Mouse (Mus musculus) lung, embryonic 16.5 days (tissue): Measurements from ENCODE around the gene Dap. TPM values are rescaled to one million over a fixed set of nuclear protein-coding genes. Genes with fewer than 3 reads are reported as not detected.

Experiments used
- ATAC-seq: fragments of 200-750 bp; cut with Nextera tagmentation; 2 replicates; pipeline ENCODE4 v1.8.0; 2017; ENCODE audit warnings: low read depth, mild to moderate bottlenecking, moderate library complexity
- H3K27ac ChIP-seq: fragments of 300-500 bp; sonication (generic); 2 replicates; pipeline ENCODE4 v1.5.1; 2014; ENCODE audit warnings: mild to moderate bottlenecking, control low read depth, low read length
- H3K27me3 ChIP-seq: fragments of 300-500 bp; sonication (generic); 2 replicates; pipeline ENCODE4 v1.6.1; 2014; ENCODE audit warnings: low read depth, low read length, mixed read lengths; ENCODE audit not compliant: control insufficient read depth, insufficient read depth
- H3K36me3 ChIP-seq: fragments of 300-500 bp; sonication (generic); 2 replicates; pipeline ENCODE4 v1.6.1; 2014; ENCODE audit warnings: low read length; ENCODE audit not compliant: control insufficient read depth, insufficient read depth
- H3K4me1 ChIP-seq: fragments of 300-500 bp; sonication (generic); replicated peaks from 2 replicates; pipeline ENCODE4 v1.6.1; 2014; ENCODE audit warnings: low read length, mixed read lengths; ENCODE audit not compliant: control insufficient read depth, insufficient read depth
- H3K4me2 ChIP-seq: fragments of 300-500 bp; sonication (generic); 2 replicates; pipeline ENCODE4 v1.6.1; 2014; ENCODE audit warnings: low read depth, low read length, control low read depth
- H3K4me3 ChIP-seq: fragments of 300-500 bp; sonication (generic); 2 replicates; pipeline ENCODE4 v1.5.1; 2014; ENCODE audit warnings: mild to moderate bottlenecking, low read length, control low read depth
- H3K9ac ChIP-seq: fragments of 300-500 bp; sonication (generic); 2 replicates; pipeline ENCODE4 v1.6.1; 2014; ENCODE audit warnings: low read length, control low read depth
- H3K9me3 ChIP-seq: fragments of 300-500 bp; sonication (generic); 2 replicates; pipeline ENCODE4 v1.6.1; 2016; ENCODE audit warnings: low read length; ENCODE audit not compliant: control insufficient read depth
- WGBS: fragments of 180-500 bp; shearing (Covaris S2); extraction: QIAGEN DNeasy Blood & Tissue Kit; methylation state at CpG from one replicate; pipeline ENCODE4 v1.1.7; 2014; 5-methylcytosine and 5-hydroxymethylcytosine counted together
- polyA plus RNA-seq: library from polyadenylated mRNA; unstranded; fragments of >200 nt; fragmentation: Nextera tagmentation; extraction: Ambion mirVana; gene quantifications from 2 replicates; pipeline ENCODE4 v1.2.1, GENCODE M21; 2015

Gene Dap
- polyA plus RNA-seq, 1 experiment from 2014 or later, result 93.4 TPM

DNA sequence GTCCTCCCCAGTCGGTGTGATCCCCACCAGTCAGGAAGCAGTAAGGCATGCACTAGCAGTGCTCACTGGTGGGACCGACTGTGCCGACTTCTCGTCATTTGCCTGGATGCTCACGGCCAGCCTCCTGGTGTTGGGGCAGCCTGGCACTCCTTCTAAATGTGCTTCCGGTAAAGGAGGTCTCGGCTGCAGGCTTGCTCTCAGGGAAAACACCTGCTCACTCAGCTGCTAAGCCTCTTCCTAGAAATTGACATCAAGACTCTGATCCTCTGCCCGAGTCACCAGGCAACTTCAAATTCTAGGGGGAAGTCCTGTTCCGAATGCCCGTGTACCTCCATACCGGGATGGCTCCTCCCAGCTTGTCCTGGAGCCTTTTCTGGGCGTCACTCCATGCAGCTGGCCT, 41.7 kb downstream of the Dap start:
- no peaks in the 10 kb centered on the region for H3K36me3 ChIP-seq
- WGBS, result 90% methylated on average over 12 of the region's 12 CpGs
- no peaks in the 10 kb centered on the region for H3K4me1 ChIP-seq
- H3K9ac ChIP-seq, result no peak overlapping the region
- no peaks in the 10 kb centered on the region for H3K27me3 ChIP-seq
- H3K4me2 ChIP-seq, result no peak overlapping the region
- H3K4me3 ChIP-seq, result no peak overlapping the region
- no peaks in the 10 kb centered on the region for H3K9me3 ChIP-seq
- ATAC-seq, result no peak
- no peak overlapping the region for H3K27ac ChIP-seq

DNA sequence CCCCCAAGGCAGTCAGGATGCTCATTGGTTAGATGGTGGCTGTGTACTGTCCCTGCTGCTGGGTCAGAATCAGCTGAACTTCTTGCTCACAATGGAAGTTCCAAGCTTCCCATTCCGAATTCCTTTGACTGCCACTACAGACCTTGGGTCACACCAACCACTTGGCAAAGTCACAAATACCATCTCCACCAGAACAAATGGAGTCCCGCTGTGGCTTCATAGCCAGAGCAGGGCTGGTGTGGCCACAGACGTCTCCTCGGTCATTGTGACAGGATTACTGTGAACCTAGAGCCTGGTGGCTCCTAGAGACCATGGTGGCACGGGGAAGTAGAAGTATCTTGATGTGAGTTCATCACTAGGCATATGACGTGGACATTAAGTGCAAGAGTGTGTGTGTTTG, 44.0 kb downstream of the Dap start:
- no peak overlapping the region for H3K4me2 ChIP-seq
- no peaks in the 10 kb centered on the region for H3K4me1 ChIP-seq
- WGBS, result 86% methylated on average over 6 of the region's 6 CpGs

DNA sequence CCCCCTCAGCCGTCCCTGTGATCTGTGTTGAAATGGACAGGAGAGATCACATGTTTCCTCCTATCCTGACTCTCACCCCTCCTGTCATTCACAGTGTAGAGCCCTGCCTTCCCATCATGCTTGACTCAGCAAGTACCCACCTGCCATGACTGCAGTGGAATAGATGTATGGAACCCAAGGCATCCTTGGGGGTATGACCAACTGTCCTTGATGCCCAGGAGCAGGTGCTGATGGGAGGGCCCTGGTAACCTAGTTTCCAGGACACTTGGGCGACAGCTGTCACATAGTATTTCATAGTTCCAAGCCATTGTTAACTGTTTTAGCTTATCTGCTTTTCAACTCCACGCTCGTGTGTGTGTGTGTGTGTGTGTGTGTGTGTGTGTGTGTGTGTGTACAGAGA, 45.4 kb downstream of the Dap start:
- no peak overlapping the region for H3K4me3 ChIP-seq
- no peak for ATAC-seq
- 72% methylated on average over 4 of the region's 4 CpGs for WGBS

More for the DNA sequence above, 44.0 kb downstream of the Dap start:
- H3K9me3 ChIP-seq, result no peaks in the 10 kb centered on the region
- H3K9ac ChIP-seq, result no peak overlapping the region
- no peak for ATAC-seq
- H3K27ac ChIP-seq, result no peak overlapping the region
- no peak overlapping the region for H3K4me3 ChIP-seq
- H3K36me3 ChIP-seq, result no peaks in the 10 kb centered on the region
- no peaks in the 10 kb centered on the region for H3K27me3 ChIP-seq

DNA sequence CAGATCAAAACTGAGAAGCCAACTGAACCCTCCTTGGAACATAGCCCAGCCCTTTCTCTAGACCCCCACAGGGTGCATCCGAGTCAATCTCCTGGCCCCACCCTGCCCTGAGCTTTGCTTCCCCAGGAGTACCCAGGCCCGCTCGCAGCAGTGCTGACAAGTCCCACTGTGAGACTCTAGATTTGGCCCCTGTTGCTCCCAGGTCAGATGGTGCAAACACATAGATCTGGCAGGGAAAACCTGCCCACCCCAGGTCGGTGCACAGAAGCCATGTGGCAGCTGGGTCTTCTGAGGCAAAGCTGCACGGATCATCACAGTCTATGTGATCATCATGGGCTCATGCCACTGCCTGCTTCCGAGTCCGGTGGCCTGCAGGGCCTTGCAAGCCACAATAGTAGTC, 48.6 kb downstream of the Dap start:
- Histone ChIP-seq H3K9ac (no peak overlapping the region), H3K4me2 (no peak overlapping the region), H3K27me3 (no peaks in the 10 kb centered on the region), H3K27ac (no peak overlapping the region), H3K4me3 (no peak overlapping the region), H3K4me1 (no peaks in the 10 kb centered on the region), H3K9me3 (no peaks in the 10 kb centered on the region), H3K36me3 (peaks cover 3% of the 10 kb centered on the region; the same call in 1 of the 2 replicates)
- ATAC-seq, result no peak
- WGBS, result 87% methylated on average over 7 of the region's 7 CpGs

More for the DNA sequence above, 45.4 kb downstream of the Dap start:
- no peaks in the 10 kb centered on the region for H3K27me3 ChIP-seq
- H3K27ac ChIP-seq, result no peak overlapping the region
- H3K4me2 ChIP-seq, result no peak overlapping the region
- H3K9me3 ChIP-seq, result no peaks in the 10 kb centered on the region
- peaks cover 2% of the 10 kb centered on the region; the same call in 1 of the 2 replicates for H3K36me3 ChIP-seq
- no peak overlapping the region for H3K9ac ChIP-seq
- no peaks in the 10 kb centered on the region for H3K4me1 ChIP-seq

DNA sequence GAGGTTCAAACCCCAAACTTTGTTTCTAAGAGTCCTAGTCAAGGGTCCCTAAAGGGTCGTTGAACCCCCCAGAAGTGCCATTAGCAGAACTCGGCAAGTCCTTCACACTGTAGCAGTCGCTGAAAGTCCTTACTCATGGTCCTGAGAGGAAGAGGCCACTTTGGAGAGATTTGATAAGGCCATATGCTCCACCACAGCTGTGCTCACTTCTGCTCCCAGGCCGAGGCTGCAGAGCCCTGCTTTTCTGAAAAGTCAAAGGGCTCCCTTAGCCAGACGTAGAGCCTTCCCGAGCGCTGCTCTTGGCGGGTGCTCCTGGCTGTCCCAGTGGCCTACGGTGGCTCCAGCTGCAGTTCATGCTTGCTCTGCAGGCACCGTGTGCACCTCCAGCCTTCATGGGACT, 49.4 kb downstream of the Dap start:
- WGBS, result 49% methylated on average over 10 of the region's 10 CpGs
- no peak overlapping the region for H3K27ac ChIP-seq
- no peak overlapping the region for H3K9ac ChIP-seq
- no peak overlapping the region for H3K4me2 ChIP-seq
- H3K4me3 ChIP-seq, result no peak overlapping the region
- H3K9me3 ChIP-seq, result no peaks in the 10 kb centered on the region
- no peaks in the 10 kb centered on the region for H3K27me3 ChIP-seq
- H3K4me1 ChIP-seq, result no peaks in the 10 kb centered on the region
- ATAC-seq, result peak; percentile 73
- H3K36me3 ChIP-seq, result peaks cover 3% of the 10 kb centered on the region; the same call in 1 of the 2 replicates

DNA sequence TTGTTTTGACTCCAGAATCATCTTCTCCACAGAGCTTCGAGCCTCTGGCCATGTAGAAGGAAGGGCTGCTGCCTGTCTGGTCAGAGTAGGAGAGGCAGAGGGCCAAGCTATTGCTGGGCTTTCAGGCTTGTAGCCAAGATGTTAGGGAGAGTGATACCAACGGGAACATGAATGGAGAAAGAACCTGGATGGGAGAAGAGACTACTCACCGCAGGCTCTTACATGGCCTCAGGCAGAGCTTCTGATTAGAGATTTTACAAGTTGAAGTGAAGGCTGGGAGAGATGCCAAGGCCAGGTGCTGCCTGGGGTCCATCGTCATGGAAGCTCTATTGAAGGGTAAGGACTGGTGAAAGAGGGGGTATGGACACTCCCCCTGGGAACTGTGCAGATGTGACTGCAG, 54.0 kb downstream of the Dap start:
- H3K36me3 ChIP-seq, result peaks cover 3% of the 10 kb centered on the region; the same call in 1 of the 2 replicates
- peaks cover 2% of the 10 kb centered on the region; the same call in 1 of the 2 replicates for H3K4me1 ChIP-seq
- 59% methylated on average over 4 of the region's 4 CpGs for WGBS
- no peaks in the 10 kb centered on the region for H3K9me3 ChIP-seq
- H3K27me3 ChIP-seq, result no peaks in the 10 kb centered on the region
- no peak overlapping the region for H3K4me3 ChIP-seq
- H3K4me2 ChIP-seq, result no peak overlapping the region
- H3K27ac ChIP-seq, result no peak overlapping the region
- no peak for ATAC-seq
- H3K9ac ChIP-seq, result no peak overlapping the region

DNA sequence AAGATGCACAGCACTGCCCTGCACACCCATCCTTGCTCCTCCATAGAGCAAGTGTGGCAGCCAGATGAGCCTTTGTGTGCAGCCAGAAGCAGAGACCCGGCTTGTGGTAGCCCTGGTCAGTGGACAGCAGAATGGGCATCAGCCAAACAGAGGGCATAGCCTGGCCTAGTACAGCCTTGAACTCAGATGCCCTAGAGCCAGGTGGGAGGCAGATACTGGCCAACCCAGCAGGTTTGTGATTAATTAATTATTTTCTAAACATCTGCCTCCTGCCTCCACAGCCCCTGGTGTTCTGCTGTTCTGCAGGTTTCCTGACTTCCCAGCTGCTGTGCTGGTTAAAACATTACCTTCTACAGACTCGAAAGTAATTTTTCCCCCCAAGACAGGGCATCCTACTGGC, 55.0 kb downstream of the Dap start:
- Histone ChIP-seq H3K36me3 (peaks cover 3% of the 10 kb centered on the region; the same call in 1 of the 2 replicates), H3K27ac (no peak overlapping the region), H3K9ac (no peak overlapping the region), H3K27me3 (no peaks in the 10 kb centered on the region), H3K4me3 (no peak overlapping the region), H3K9me3 (no peaks in the 10 kb centered on the region), H3K4me1 (peaks cover 2% of the 10 kb centered on the region; the same call in 1 of the 2 replicates), H3K4me2 (no peak overlapping the region)
- WGBS, result 72% methylated on average over 2 of the region's 2 CpGs
- ATAC-seq, result no peak

DNA sequence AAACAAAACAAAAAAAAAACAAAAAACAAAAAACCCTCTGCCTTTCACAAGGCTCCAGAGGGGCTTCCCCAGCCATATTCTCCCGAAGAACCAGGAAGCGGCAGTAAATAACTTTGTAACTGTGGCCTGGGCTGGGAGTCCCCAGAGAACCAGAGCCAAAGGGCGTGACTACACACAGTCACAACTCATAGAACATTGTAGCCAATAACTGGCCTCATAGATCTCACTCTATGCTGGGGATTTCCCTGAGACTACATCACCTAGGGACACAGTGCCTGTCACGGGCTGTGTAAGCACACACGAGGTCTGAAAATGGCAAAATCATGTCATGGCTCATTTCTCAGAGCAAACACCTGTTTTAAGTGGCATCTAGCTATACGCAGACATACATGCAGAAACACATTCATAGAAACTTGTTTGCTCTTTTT, 55.5 kb downstream of the Dap start:
- Histone ChIP-seq H3K4me2 (no peak overlapping the region), H3K9me3 (no peaks in the 10 kb centered on the region), H3K4me3 (no peak overlapping the region), H3K4me1 (peaks cover 2% of the 10 kb centered on the region; the same call in 1 of the 2 replicates), H3K36me3 (peaks cover under 1% of the 10 kb centered on the region; the same call in 1 of the 2 replicates), H3K27ac (no peak overlapping the region), H3K9ac (no peak overlapping the region), H3K27me3 (no peaks in the 10 kb centered on the region)
- 73% methylated on average over 6 of the region's 6 CpGs for WGBS
- no peak for ATAC-seq

DNA sequence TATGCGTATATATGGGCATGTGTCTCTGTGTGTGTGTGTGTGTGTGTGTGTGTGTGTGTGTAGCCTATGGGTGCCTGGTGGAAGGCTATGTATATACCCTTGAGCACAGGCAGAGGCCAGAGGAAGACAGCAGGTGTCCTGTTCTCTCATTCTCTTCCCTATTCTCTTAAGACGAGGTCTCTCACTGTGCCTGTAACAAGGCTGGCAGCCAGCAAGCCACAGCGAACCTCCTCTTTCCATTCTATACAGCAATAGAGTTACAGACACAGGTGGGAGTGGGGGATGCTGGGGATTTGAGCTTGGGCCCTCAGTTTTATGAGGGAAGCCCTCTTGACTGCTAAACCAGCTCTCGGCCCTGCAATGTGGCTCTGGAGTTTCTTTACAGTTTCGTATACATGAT, 55.9 kb downstream of the Dap start:
- Histone ChIP-seq H3K36me3 (no peaks in the 10 kb centered on the region), H3K27me3 (no peaks in the 10 kb centered on the region), H3K4me1 (peaks cover 2% of the 10 kb centered on the region; the same call in 1 of the 2 replicates), H3K27ac (no peak overlapping the region), H3K9me3 (no peaks in the 10 kb centered on the region), H3K4me3 (no peak overlapping the region), H3K9ac (no peak overlapping the region), H3K4me2 (no peak overlapping the region)
- ATAC-seq, result no peak
- WGBS, result 82% methylated on average over 5 of the region's 5 CpGs

DNA sequence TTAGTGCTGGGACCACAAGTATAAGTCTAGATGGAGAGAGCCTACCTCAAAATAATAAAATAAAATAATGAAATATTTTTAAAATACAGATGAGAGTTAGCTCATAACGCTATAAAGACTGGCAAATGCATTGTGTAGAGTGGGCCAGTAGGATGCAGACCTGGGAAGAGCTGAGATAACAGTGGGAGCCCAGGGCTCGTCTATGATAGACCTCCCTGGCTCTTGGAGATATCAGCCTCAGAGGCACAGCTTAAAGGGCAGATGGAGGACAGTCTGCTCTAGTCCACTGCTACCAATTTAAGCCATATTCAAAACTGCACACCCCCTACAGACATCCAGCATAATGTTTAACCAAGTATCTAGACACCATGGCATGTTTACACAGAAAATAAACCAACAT, 56.6 kb downstream of the Dap start:
- Histone ChIP-seq H3K4me1 (peaks cover 2% of the 10 kb centered on the region; the same call in 1 of the 2 replicates), H3K36me3 (no peaks in the 10 kb centered on the region), H3K4me2 (no peak overlapping the region), H3K9ac (no peak overlapping the region), H3K9me3 (no peaks in the 10 kb centered on the region), H3K27ac (no peak overlapping the region), H3K27me3 (no peaks in the 10 kb centered on the region), H3K4me3 (no peak overlapping the region)
- no peak for ATAC-seq
- WGBS, result 49% methylated on average over 2 of the region's 2 CpGs
